Mouse (Mus musculus): Measurements from ENCODE around the gene Arl15. TPM values are rescaled to one million over a fixed set of nuclear protein-coding genes. Genes with fewer than 3 reads are reported as not detected.

Gene Arl15
- total RNA-seq, 2 experiments from 2014 or later = 12.5 to 21.6 TPM

DNA sequence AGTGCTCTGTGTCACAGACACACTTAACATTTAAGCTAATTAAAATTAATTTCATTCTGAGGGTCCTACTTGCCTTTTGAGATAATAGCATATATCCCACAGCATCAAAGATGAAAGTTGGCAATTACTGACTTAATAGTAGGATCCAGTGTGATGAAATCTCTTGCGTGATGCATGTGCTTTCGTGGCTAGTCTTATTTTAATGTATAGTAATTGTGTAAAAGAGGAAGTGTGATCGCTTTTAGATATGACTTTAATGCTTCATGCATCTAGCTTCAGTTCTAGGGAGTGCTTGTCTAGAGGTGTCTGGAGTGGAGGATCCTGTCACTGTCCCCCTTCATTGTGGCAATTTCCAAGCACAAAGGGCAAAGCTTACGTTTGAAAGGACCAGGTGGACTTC is 163.1 kb downstream of the Arl15 start:
- ATAC-seq (replicated peaks; ENCODE audit: low FRiP score, low TSS enrichment, poor library complexity, severe bottlenecking) = no peak

DNA sequence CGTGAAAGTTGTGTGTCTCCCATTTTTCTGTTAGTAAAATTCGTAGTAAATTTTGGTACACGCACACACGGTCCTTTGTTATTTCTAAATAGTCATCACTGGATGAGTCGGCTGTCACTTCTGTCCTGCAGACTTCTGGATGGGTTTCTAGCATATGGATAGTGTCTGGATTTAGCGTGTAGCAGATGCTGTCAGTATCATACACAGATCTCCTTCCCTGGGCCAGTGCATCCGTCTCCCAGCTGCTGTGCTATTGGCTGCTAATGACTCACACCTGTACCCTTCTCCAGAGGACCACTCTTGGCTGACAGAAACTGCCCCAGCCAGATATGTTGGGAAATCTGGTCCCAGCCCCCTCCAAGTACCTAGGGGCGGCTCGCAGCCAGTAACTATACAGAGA is 170.6 kb downstream of the Arl15 start:
- no peak for ATAC-seq (replicated peaks; ENCODE audit: low FRiP score, low TSS enrichment, poor library complexity, severe bottlenecking)

GRCm38 (mm10) chr13:113970706-113971105 is 176.4 kb downstream of the Arl15 start:
- no peak for ATAC-seq (replicated peaks; ENCODE audit: low FRiP score, low TSS enrichment, poor library complexity, severe bottlenecking)

- no peak for ATAC-seq (replicated peaks; ENCODE audit: low FRiP score, low TSS enrichment, poor library complexity, severe bottlenecking)
Observed at GRCm38 (mm10) chr13:113972401-113972800, 178.1 kb downstream of the Arl15 start.

GRCm38 (mm10) chr13:113974866-113975265 is 180.6 kb downstream of the Arl15 start:
- no peak for ATAC-seq (replicated peaks; ENCODE audit: low FRiP score, low TSS enrichment, poor library complexity, severe bottlenecking)

DNA sequence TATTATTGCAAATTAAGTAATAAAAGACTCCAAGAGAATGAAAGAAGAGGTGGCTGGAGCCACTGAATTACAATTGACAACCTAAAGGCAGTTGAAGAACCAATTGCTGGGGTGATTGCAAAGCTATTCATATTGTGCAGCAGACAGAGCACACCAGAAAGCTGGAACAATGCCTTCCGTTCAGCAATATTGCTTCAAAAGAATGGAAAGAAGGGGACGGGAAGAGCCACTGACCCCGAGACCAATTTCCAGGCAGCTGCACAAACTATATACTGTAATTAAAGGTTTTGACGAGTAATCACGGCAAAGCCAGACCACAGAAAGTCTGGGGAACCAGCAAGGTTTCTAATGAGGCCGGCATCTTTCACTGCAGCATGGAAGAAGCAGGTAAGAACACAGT is 181.4 kb downstream of the Arl15 start:
- ATAC-seq (replicated peaks; ENCODE audit: low FRiP score, low TSS enrichment, poor library complexity, severe bottlenecking) = no peak

- ATAC-seq (replicated peaks; ENCODE audit: low FRiP score, low TSS enrichment, poor library complexity, severe bottlenecking) = no peak
Observed at GRCm38 (mm10) chr13:113976936-113977335, 182.6 kb downstream of the Arl15 start.

GRCm38 (mm10) chr13:113980739-113981460 is 186.6 kb downstream of the Arl15 start:
- ATAC-seq (replicated peaks; ENCODE audit: low FRiP score, low TSS enrichment, poor library complexity, severe bottlenecking) = no peak

DNA sequence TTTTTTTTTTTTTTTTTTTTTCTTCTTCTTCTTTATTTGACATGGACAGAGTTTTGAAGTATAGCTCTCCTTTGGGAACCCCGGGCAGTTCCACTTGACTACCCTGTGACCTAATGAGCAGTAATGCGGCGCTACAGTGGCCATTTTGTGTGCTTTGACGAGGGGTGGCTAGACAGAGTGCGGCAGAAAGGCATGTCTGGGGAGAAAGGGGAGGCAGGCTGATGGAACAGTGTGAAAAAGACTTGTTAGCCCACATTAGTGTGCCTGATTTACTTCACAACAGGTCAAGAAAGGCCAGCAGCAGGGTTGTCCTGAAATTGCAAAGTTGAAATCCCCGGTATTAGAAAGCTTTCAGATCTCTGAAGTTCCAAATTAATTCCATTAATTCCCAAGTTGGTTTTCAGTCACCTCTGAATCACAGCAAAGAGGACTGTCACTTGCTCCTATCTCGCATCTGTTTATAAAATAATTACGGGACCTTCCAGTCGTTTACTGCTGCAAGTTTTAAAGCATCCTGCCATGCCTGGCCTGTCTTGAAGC is 187.2 kb downstream of the Arl15 start:
- no peak for ATAC-seq (replicated peaks; ENCODE audit: low FRiP score, low TSS enrichment, poor library complexity, severe bottlenecking)

GRCm38 (mm10) chr13:113983633-113984032 is 189.3 kb downstream of the Arl15 start:
- ATAC-seq (replicated peaks; ENCODE audit: low FRiP score, low TSS enrichment, poor library complexity, severe bottlenecking) = no peak

DNA sequence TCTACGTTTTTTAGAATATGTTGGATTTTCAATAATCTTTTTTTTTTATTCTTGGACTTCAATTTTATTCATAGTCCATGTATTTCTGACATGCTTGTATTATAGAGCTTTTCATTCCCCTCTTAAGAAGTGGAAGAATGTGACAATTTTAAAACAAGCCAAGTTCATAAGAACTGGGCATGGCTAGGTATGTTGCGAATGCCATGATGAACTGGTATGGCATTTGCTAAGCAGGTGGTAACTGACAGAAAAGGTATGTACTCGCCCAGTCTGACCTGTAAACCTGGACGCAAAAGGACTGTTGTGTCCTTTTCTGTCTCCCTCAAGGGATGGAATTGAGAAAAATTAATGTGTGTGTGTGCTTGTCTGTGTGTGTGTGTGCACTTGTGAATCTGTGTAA is 190.2 kb downstream of the Arl15 start:
- ATAC-seq (replicated peaks; ENCODE audit: low FRiP score, low TSS enrichment, poor library complexity, severe bottlenecking) = no peak

- no peak for ATAC-seq (replicated peaks; ENCODE audit: low FRiP score, low TSS enrichment, poor library complexity, severe bottlenecking)
Observed at GRCm38 (mm10) chr13:113986864-113987562, 192.7 kb downstream of the Arl15 start.

GRCm38 (mm10) chr13:113990247-113990646 is 195.9 kb downstream of the Arl15 start:
- ATAC-seq (replicated peaks; ENCODE audit: low FRiP score, low TSS enrichment, poor library complexity, severe bottlenecking) = no peak

DNA sequence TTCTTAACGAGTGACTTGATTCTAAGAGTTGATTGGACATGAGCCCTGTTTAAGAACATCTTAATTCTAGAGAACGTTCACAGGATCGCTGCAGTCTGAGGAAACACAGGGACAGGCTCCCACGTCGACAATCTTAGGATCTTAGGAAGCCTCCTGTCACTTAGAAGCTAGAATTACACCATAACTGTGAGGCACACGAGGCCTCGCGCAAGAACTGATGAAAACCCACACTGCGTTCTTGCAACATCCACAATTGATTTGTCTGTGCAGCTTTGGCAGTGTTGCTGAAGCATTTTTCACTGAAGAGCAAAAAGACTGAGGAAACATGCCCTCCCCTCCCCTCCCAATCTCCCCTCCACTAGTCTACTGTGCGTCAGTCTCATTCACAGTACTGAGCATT is 196.4 kb downstream of the Arl15 start:
- no peak for ATAC-seq (replicated peaks; ENCODE audit: low FRiP score, low TSS enrichment, poor library complexity, severe bottlenecking)

DNA sequence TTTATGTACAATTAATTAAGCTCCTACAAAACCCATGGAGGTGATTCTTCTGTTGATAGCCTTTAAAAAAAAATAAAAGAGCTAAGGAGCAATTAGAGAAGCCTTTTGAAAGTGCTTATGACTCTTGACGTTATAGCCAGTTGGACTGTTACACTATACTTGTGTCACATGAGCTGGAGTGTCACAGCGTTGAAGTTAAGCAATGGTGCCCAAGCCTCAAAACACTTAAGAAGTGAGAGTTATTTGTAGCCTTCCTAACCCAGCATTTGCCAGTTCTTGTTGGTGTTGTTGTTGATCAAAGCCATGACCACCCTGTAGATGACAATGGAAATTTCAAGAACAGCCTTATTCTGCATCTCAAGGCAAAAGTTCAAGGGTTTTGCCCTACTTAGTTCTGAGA is 198.8 kb downstream of the Arl15 start:
- no peak for ATAC-seq (replicated peaks; ENCODE audit: low FRiP score, low TSS enrichment, poor library complexity, severe bottlenecking)

DNA sequence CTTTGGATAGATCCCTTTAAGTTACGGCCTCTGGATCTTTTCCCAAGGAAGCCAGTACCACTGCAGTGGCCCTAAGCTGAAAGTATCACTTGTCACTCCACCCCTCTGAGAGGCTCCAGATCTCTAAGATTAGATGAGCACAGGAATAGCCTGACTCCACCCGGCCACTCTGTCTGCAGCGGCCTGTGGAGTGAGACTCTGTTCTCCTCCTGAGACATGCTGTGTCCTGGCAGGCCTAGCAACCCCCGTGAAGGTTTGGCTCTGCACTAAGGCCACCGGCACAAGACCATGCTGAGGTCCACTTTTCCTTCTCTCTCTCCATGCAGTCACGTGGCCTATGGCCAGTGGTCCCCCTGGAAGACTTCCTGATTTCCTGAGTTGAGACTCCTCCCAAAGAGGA is 200.3 kb downstream of the Arl15 start:
- ATAC-seq (replicated peaks; ENCODE audit: low FRiP score, low TSS enrichment, poor library complexity, severe bottlenecking) = no peak

DNA sequence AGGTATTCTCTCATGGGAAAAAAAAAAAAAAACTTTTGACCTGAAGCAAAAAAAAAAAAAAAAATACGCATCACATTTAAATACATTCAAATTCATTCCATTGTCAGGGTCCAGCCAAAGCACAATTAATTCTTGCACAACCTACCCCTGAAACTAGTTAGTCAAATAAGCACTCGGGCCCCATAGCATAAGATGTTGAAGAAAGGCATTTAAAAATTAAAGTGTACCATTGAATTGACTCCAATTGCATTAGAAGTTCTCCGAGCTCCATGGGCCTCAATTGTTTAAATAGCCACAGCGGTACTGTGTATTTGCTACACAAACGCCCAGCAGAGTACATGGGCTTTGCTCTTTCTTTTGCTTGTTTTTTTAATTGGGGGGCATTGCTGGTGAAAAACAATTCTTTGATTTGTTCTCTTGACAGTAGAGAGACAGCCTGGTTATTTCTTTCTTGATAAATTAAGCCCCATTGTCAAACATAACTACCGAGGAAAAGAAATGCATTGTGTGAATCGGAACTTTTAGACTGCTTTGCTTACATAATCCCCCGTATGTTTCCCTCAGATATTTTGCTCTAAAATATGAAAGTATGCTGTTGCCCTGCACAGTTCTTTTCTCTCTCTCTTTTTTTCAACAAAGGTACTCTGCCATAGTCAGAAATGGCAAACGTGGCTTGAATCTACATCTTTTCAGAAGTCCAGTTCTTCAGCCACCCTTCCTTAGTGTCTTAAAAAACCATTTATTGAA is 201.4 kb downstream of the Arl15 start:
- ATAC-seq (replicated peaks; ENCODE audit: low FRiP score, low TSS enrichment, poor library complexity, severe bottlenecking) = no peak

DNA sequence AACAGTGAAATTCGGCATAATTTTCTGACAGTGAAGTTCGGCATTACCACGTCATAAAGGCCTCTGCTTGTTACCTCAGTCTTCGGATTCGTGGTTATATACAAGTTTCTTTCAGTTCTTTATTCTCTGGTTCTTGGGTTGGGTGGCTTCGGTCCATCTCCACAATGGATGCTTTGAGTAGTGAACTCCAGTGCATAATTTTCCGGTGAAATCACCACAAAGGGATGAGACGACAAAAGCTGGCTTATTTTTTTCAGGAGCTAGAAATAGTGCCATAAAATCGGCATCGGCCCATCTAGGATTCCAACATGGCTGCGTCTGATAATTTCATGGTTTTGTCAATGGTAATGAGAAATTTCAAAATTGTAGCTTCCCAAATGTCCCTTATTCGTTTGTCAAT is 204.5 kb downstream of the Arl15 start:
- ATAC-seq (replicated peaks; ENCODE audit: low FRiP score, low TSS enrichment, poor library complexity, severe bottlenecking) = no peak

DNA sequence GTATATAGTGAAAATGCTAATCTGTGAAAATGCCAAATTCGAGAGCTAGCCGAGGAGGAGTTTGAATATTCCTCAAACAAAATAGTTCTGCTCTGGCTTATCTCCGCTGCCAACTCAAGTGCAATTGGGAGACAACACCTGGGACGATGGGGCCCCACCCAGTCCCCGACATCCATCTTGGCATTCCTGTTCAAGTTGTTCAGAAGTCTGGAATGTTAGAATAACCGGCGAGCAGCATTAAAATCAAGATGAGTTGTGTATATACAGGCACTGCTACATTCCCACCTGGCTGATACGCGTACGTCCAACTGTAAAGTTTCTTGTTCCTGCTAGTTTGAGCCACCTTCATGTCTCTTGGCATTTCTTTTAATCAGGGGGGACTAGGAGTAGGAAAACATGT is 209.2 kb downstream of the Arl15 start:
- no peak for ATAC-seq (replicated peaks; ENCODE audit: low FRiP score, low TSS enrichment, poor library complexity, severe bottlenecking)

- ATAC-seq (replicated peaks; ENCODE audit: low FRiP score, low TSS enrichment, poor library complexity, severe bottlenecking) = no peak
Observed at GRCm38 (mm10) chr13:114004191-114004590, 209.9 kb downstream of the Arl15 start.
